Mouse (Mus musculus): ENCODE results near the gene Th. TPM values are rescaled to one million over a fixed set of nuclear protein-coding genes. Genes with fewer than 3 reads are reported as not detected.

Th gene
- polyA plus RNA-seq, 1 experiment from 2014 or later: 1.5 TPM

- 67% methylated on average over 2 of the region's 2 CpGs for WGBS (ENCODE audit: insufficient replicate concordance)
- no peak overlapping the region for H3K4me2 ChIP-seq
- H3K9me3 ChIP-seq (replicated peaks; ENCODE audit: control insufficient read depth, low read length): no peaks in the 10 kb centered on the region
- ATAC-seq (replicated peaks; ENCODE audit: insufficient number of reproducible peaks, low FRiP score, low TSS enrichment): no peak
- H3K27ac ChIP-seq (ENCODE audit: low read depth, low read length): no peak overlapping the region
- H3K27me3 ChIP-seq (ENCODE audit: control insufficient read depth, insufficient read depth, low read length): peaks cover 58% of the 10 kb centered on the region
- H3K9ac ChIP-seq (ENCODE audit: low read depth, low read length): no peak overlapping the region
- no peak overlapping the region for H3K4me3 ChIP-seq (ENCODE audit: low read depth, low read length)
- no peaks in the 10 kb centered on the region for H3K4me1 ChIP-seq (ENCODE audit: control insufficient read depth, insufficient read depth, low read length)
- H3K36me3 ChIP-seq (ENCODE audit: control insufficient read depth, insufficient read depth, low read length): no peaks in the 10 kb centered on the region
Measured at GRCm38 (mm10) chr7:142911682-142912081, 19.2 kb downstream of the Th start.

GRCm38 (mm10) chr7:142910104-142910503 lies 20.8 kb downstream of the Th start:
- Histone ChIP-seq H3K27ac (ENCODE audit: low read depth, low read length) (no peak overlapping the region), H3K4me2 (no peak overlapping the region), H3K4me1 (ENCODE audit: control insufficient read depth, insufficient read depth, low read length) (no peaks in the 10 kb centered on the region), H3K36me3 (ENCODE audit: control insufficient read depth, insufficient read depth, low read length) (no peaks in the 10 kb centered on the region), H3K9me3 (replicated peaks; ENCODE audit: control insufficient read depth, low read length) (no peaks in the 10 kb centered on the region), H3K9ac (ENCODE audit: low read depth, low read length) (no peak overlapping the region), H3K27me3 (ENCODE audit: control insufficient read depth, insufficient read depth, low read length) (peaks cover 60% of the 10 kb centered on the region), H3K4me3 (ENCODE audit: low read depth, low read length) (no peak overlapping the region)
- 73% methylated on average over 2 of the region's 2 CpGs for WGBS (ENCODE audit: insufficient replicate concordance)
- ATAC-seq (replicated peaks; ENCODE audit: insufficient number of reproducible peaks, low FRiP score, low TSS enrichment): no peak

DNA sequence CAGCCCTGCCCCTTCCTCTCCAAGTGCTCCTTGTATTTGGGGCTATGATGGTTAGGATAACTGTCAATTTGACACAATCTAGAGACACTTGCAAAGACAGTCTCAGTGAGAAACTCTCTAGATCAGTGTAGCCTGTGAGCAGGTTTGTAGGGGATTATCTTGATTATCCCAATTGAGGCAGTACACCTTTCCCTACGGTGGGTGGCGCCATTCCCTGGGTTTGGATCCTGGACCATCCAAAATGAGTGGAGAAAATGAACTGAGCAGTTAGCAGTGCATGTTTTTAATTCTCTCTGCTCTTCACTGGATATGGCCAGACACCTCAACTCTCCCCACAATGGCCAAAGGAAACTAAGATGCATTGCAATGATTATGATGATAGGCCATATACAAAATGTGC lies 21.3 kb downstream of the Th start:
- Histone ChIP-seq H3K4me3 (ENCODE audit: low read depth, low read length) (no peak overlapping the region), H3K9me3 (replicated peaks; ENCODE audit: control insufficient read depth, low read length) (no peaks in the 10 kb centered on the region), H3K36me3 (ENCODE audit: control insufficient read depth, insufficient read depth, low read length) (no peaks in the 10 kb centered on the region), H3K4me2 (no peak overlapping the region), H3K9ac (ENCODE audit: low read depth, low read length) (no peak overlapping the region), H3K27me3 (ENCODE audit: control insufficient read depth, insufficient read depth, low read length) (peaks cover 55% of the 10 kb centered on the region), H3K4me1 (ENCODE audit: control insufficient read depth, insufficient read depth, low read length) (no peaks in the 10 kb centered on the region), H3K27ac (ENCODE audit: low read depth, low read length) (no peak overlapping the region)
- WGBS (ENCODE audit: insufficient replicate concordance): 25% methylated on average over 2 of the region's 2 CpGs
- ATAC-seq (replicated peaks; ENCODE audit: insufficient number of reproducible peaks, low FRiP score, low TSS enrichment): no peak

DNA sequence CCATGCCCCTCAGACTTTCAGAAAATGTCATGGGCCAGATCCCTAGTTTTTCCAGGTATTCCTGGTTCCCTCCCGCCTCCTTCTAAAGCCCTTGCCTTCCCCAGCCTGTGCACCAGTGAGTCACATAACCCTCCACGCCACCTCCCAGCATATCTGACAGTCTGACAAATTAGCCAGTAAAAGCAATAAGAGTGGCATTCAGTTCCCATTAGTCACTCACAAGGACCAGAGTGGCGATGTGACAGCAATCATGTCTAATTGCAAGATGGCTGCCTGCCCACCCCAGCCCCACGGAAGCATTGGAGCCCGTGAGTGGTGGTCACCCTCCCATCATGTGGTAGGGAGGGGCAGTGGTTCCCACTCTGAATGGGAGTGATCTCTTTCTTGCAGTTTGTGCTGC lies 25.3 kb downstream of the Th start:
- Histone ChIP-seq H3K27ac (ENCODE audit: low read depth, low read length) (no peak overlapping the region), H3K9ac (ENCODE audit: low read depth, low read length) (no peak overlapping the region), H3K4me2 (no peak overlapping the region), H3K4me3 (ENCODE audit: low read depth, low read length) (no peak overlapping the region), H3K4me1 (ENCODE audit: control insufficient read depth, insufficient read depth, low read length) (no peaks in the 10 kb centered on the region), H3K27me3 (ENCODE audit: control insufficient read depth, insufficient read depth, low read length) (peaks cover 66% of the 10 kb centered on the region), H3K9me3 (replicated peaks; ENCODE audit: control insufficient read depth, low read length) (no peaks in the 10 kb centered on the region), H3K36me3 (ENCODE audit: control insufficient read depth, insufficient read depth, low read length) (no peaks in the 10 kb centered on the region)
- no peak for ATAC-seq (replicated peaks; ENCODE audit: insufficient number of reproducible peaks, low FRiP score, low TSS enrichment)
- WGBS (ENCODE audit: insufficient replicate concordance): 60% methylated on average over 5 of the region's 5 CpGs

DNA sequence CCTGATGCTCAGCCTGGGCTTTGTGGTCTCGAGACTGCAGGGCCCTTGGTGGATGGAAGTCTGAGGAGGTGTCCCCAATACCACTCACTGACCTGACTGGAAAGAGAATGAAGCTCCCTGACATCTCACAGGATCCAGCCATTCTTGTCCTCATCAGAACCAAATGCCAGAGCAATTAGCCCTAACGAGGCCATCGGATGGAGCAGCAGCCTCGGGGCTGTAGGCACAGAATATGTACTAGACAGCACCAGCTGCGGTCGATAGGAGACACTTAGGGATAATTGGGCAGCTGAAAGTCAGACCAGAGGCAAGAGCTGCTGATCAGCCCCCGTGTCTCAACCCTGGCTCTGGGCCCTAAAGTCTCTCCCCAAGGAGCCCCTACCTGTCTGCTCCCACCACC lies 26.6 kb downstream of the Th start:
- Histone ChIP-seq H3K4me3 (ENCODE audit: low read depth, low read length) (no peak overlapping the region), H3K9ac (ENCODE audit: low read depth, low read length) (no peak overlapping the region), H3K27me3 (ENCODE audit: control insufficient read depth, insufficient read depth, low read length) (peaks cover 74% of the 10 kb centered on the region), H3K36me3 (ENCODE audit: control insufficient read depth, insufficient read depth, low read length) (no peaks in the 10 kb centered on the region), H3K4me1 (ENCODE audit: control insufficient read depth, insufficient read depth, low read length) (no peaks in the 10 kb centered on the region), H3K27ac (ENCODE audit: low read depth, low read length) (no peak overlapping the region), H3K9me3 (replicated peaks; ENCODE audit: control insufficient read depth, low read length) (no peaks in the 10 kb centered on the region), H3K4me2 (no peak overlapping the region)
- WGBS (ENCODE audit: insufficient replicate concordance): 73% methylated on average over 7 of the region's 7 CpGs
- ATAC-seq (replicated peaks; ENCODE audit: insufficient number of reproducible peaks, low FRiP score, low TSS enrichment): no peak

- no peaks in the 10 kb centered on the region for H3K36me3 ChIP-seq (ENCODE audit: control insufficient read depth, insufficient read depth, low read length)
- no peak overlapping the region for H3K4me3 ChIP-seq (ENCODE audit: low read depth, low read length)
- H3K9me3 ChIP-seq (replicated peaks; ENCODE audit: control insufficient read depth, low read length): no peaks in the 10 kb centered on the region
- no peak overlapping the region for H3K9ac ChIP-seq (ENCODE audit: low read depth, low read length)
- no peak for ATAC-seq (replicated peaks; ENCODE audit: insufficient number of reproducible peaks, low FRiP score, low TSS enrichment)
- peaks cover 73% of the 10 kb centered on the region for H3K27me3 ChIP-seq (ENCODE audit: control insufficient read depth, insufficient read depth, low read length)
- H3K4me2 ChIP-seq: no peak overlapping the region
- 35% methylated on average over 4 of the region's 4 CpGs for WGBS (ENCODE audit: insufficient replicate concordance)
- H3K27ac ChIP-seq (ENCODE audit: low read depth, low read length): no peak overlapping the region
- H3K4me1 ChIP-seq (ENCODE audit: control insufficient read depth, insufficient read depth, low read length): peaks cover 3% of the 10 kb centered on the region
Measured at GRCm38 (mm10) chr7:142902931-142903330, 28.0 kb downstream of the Th start.

DNA sequence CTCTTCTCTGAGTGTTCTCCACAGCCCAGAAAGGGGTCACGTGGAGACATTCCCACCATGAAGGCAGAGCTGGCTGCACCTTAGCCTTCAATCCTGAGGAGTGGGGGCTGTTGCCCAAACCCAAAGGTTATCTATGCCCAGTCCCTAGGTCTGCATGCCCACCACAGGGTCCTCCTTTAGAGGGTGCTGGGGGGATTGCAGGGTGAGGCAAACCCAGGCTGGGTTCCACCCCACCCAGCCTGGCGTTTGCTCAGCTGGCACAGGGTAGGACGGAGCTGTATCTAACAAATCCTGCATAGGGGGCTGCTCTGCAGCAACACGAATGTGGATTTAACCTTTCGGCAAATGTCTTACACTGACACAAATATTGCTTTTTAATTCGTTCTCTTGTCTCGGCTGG lies 29.2 kb downstream of the Th start:
- ATAC-seq (replicated peaks; ENCODE audit: insufficient number of reproducible peaks, low FRiP score, low TSS enrichment): no peak
- 64% methylated on average over 7 of the region's 7 CpGs for WGBS (ENCODE audit: insufficient replicate concordance)
- H3K27me3 ChIP-seq (ENCODE audit: control insufficient read depth, insufficient read depth, low read length): peaks cover 75% of the 10 kb centered on the region

GRCm38 (mm10) chr7:142899872-142900271 lies 31.1 kb downstream of the Th start:
- Histone ChIP-seq H3K27me3 (ENCODE audit: control insufficient read depth, insufficient read depth, low read length) (peaks cover 74% of the 10 kb centered on the region), H3K4me1 (ENCODE audit: control insufficient read depth, insufficient read depth, low read length) (peaks cover 6% of the 10 kb centered on the region), H3K27ac (ENCODE audit: low read depth, low read length) (no peak overlapping the region), H3K9me3 (replicated peaks; ENCODE audit: control insufficient read depth, low read length) (no peaks in the 10 kb centered on the region), H3K4me2 (no peak overlapping the region), H3K9ac (ENCODE audit: low read depth, low read length) (no peak overlapping the region), H3K4me3 (ENCODE audit: low read depth, low read length) (no peak overlapping the region), H3K36me3 (ENCODE audit: control insufficient read depth, insufficient read depth, low read length) (no peaks in the 10 kb centered on the region)
- WGBS (ENCODE audit: insufficient replicate concordance): 53% methylated on average over 19 of the region's 19 CpGs
- ATAC-seq (replicated peaks; ENCODE audit: insufficient number of reproducible peaks, low FRiP score, low TSS enrichment): no peak

More for the DNA sequence above, 29.2 kb downstream of the Th start:
- Histone ChIP-seq H3K27ac (ENCODE audit: low read depth, low read length) (no peak overlapping the region), H3K4me3 (ENCODE audit: low read depth, low read length) (no peak overlapping the region), H3K4me1 (ENCODE audit: control insufficient read depth, insufficient read depth, low read length) (peaks cover 6% of the 10 kb centered on the region), H3K4me2 (no peak overlapping the region), H3K9me3 (replicated peaks; ENCODE audit: control insufficient read depth, low read length) (no peaks in the 10 kb centered on the region), H3K9ac (ENCODE audit: low read depth, low read length) (0 out of 2 replicates have a peak overlapping the region, but pooled peaks have one; percentile 16), H3K36me3 (ENCODE audit: control insufficient read depth, insufficient read depth, low read length) (no peaks in the 10 kb centered on the region)

- Histone ChIP-seq H3K4me3 (ENCODE audit: low read depth, low read length) (no peak overlapping the region), H3K36me3 (ENCODE audit: control insufficient read depth, insufficient read depth, low read length) (no peaks in the 10 kb centered on the region), H3K27ac (ENCODE audit: low read depth, low read length) (no peak overlapping the region), H3K27me3 (ENCODE audit: control insufficient read depth, insufficient read depth, low read length) (peaks cover 63% of the 10 kb centered on the region), H3K4me1 (ENCODE audit: control insufficient read depth, insufficient read depth, low read length) (peaks cover 18% of the 10 kb centered on the region), H3K4me2 (peak overlapping the region; percentile 28), H3K9me3 (replicated peaks; ENCODE audit: control insufficient read depth, low read length) (no peaks in the 10 kb centered on the region), H3K9ac (ENCODE audit: low read depth, low read length) (no peak overlapping the region)
- WGBS (ENCODE audit: insufficient replicate concordance): 51% methylated on average over 1 of the region's 1 CpGs
- ATAC-seq (replicated peaks; ENCODE audit: insufficient number of reproducible peaks, low FRiP score, low TSS enrichment): no peak
Measured at GRCm38 (mm10) chr7:142897471-142897870, 33.5 kb downstream of the Th start.
